Mouse (Mus musculus) frontal cortex, adult (tissue): ENCODE data around the gene Gtf2i.
A peak's percentile ranks its signal among the peaks of the same experiment; 100 is the strongest.
"Not testable (repeated sequence)": the region's sequence is repeated elsewhere in the genome, so short reads cannot be mapped to it uniquely, and the experiment has no call there.

Experiments used
- ATAC-seq: cut with Nextera tagmentation; 2 replicates; pipeline ENCODE4 v1.9.2; 2017; ENCODE audit warnings: mild to moderate bottlenecking, moderate library complexity, mixed read lengths; ENCODE audit not compliant: low TSS enrichment

Gtf2i gene

GRCm38 (mm10) chr5:134314688-134315622 is at the start of gene Gtf2i:
Gene Gtf2i, minus strand, starts transcription at chr5:134314760.
- ATAC-seq: peak; percentile 87

- no peak for ATAC-seq
These were observed 44.5 kb upstream of the Gtf2i start for GRCm38 (mm10) chr5:134359101-134359500.

GRCm38 (mm10) chr5:134355372-134355771 is 40.8 kb upstream of the Gtf2i start:
- ATAC-seq: not testable (repeated sequence)

- peak; percentile 60 for ATAC-seq
These were observed 38.6 kb upstream of the Gtf2i start for GRCm38 (mm10) chr5:134353117-134353516.

GRCm38 (mm10) chr5:134352527-134353001 is 38.0 kb upstream of the Gtf2i start:
- ATAC-seq: no peak

- ATAC-seq: peak; percentile 83
These were observed 36.1 kb upstream of the Gtf2i start for GRCm38 (mm10) chr5:134350660-134351059.

GRCm38 (mm10) chr5:134347066-134347465 is 32.5 kb upstream of the Gtf2i start:
- ATAC-seq: no peak

GRCm38 (mm10) chr5:134345449-134345848 is 30.9 kb upstream of the Gtf2i start:
- 0 out of 2 replicates have a peak, but pooled peaks have one; percentile 47 for ATAC-seq

- no peak for ATAC-seq
These were observed 29.5 kb upstream of the Gtf2i start for GRCm38 (mm10) chr5:134344076-134344475.

- ATAC-seq: not testable (repeated sequence)
These were observed 29.0 kb upstream of the Gtf2i start for GRCm38 (mm10) chr5:134343530-134343929.

- ATAC-seq: no peak
These were observed 28.1 kb upstream of the Gtf2i start for GRCm38 (mm10) chr5:134342503-134343205.

GRCm38 (mm10) chr5:134341721-134342120 is 27.2 kb upstream of the Gtf2i start:
- no peak for ATAC-seq

- ATAC-seq: no peak
These were observed 26.8 kb upstream of the Gtf2i start for GRCm38 (mm10) chr5:134341321-134341720.

- ATAC-seq: no peak
These were observed 25.6 kb upstream of the Gtf2i start for GRCm38 (mm10) chr5:134340101-134340522.

GRCm38 (mm10) chr5:134337012-134337411 is 22.5 kb upstream of the Gtf2i start:
- not testable (repeated sequence) for ATAC-seq

- no peak for ATAC-seq
These were observed 18.2 kb upstream of the Gtf2i start for GRCm38 (mm10) chr5:134332743-134333142.

GRCm38 (mm10) chr5:134330082-134330481 is 15.5 kb upstream of the Gtf2i start:
- no peak for ATAC-seq

- no peak for ATAC-seq
These were observed 14.8 kb upstream of the Gtf2i start for GRCm38 (mm10) chr5:134329311-134329710.

- no peak for ATAC-seq
These were observed 14.0 kb upstream of the Gtf2i start for GRCm38 (mm10) chr5:134328482-134329001.

GRCm38 (mm10) chr5:134325856-134326566 is 11.5 kb upstream of the Gtf2i start:
- no peak for ATAC-seq

GRCm38 (mm10) chr5:134323869-134324268 is 9.3 kb upstream of the Gtf2i start:
- ATAC-seq: no peak

GRCm38 (mm10) chr5:134323311-134323710 is 8.8 kb upstream of the Gtf2i start:
- ATAC-seq: no peak
